Mouse (Mus musculus) myocyte (in vitro differentiated cells): ENCODE results near the gene Ift43.

ENCODE experiments used
- E2F4 ChIP-seq: IDR thresholded peaks from one replicate; pipeline ENCODE4 v1.6.1; 2011; ENCODE audit warnings: mild to moderate bottlenecking, control low read depth, moderate library complexity; ENCODE audit not compliant: insufficient read depth
- MAX ChIP-seq: IDR thresholded peaks from one replicate; pipeline ENCODE4 v1.6.1; 2011; ENCODE audit warnings: low read depth, mild to moderate bottlenecking, control low read depth
- MYOD1 ChIP-seq, 3 experiments: IDR thresholded peaks; one replicate each; pipeline ENCODE4 v1.6.1; 2011; ENCODE audit warnings: control low read depth in 2 of 3, low read depth in 2 of 3, mild to moderate bottlenecking in 2 of 3, moderate library complexity in 1 of 3; ENCODE audit not compliant: insufficient read length in 2 of 3, control insufficient read depth in 1 of 3
- MYOG ChIP-seq, 3 experiments: IDR thresholded peaks; one replicate each; pipeline ENCODE4 v1.6.1; 2011; ENCODE audit warnings: control low read depth in 2 of 3, low read depth in 2 of 3, mild to moderate bottlenecking in 2 of 3; ENCODE audit not compliant: insufficient read length in 2 of 3, control insufficient read depth in 1 of 3, insufficient read depth in 1 of 3
- POLR2A ChIP-seq: IDR thresholded peaks from one replicate; pipeline ENCODE4 v1.6.1; 2011; ENCODE audit warnings: low read depth, mild to moderate bottlenecking, control low read depth, moderate library complexity; ENCODE audit not compliant: insufficient read length
- POLR2AphosphoS2 ChIP-seq: IDR thresholded peaks from one replicate; pipeline ENCODE4 v1.6.1; 2011; ENCODE audit warnings: low read depth, control low read depth; ENCODE audit not compliant: insufficient read length
- TCF12 ChIP-seq: IDR thresholded peaks from one replicate; pipeline ENCODE4 v1.6.1; 2011; ENCODE audit warnings: mild to moderate bottlenecking, control low read depth; ENCODE audit not compliant: poor library complexity, insufficient read depth, severe bottlenecking
- TCF3 ChIP-seq: IDR thresholded peaks from one replicate; pipeline ENCODE4 v1.6.1; 2011; ENCODE audit warnings: low read depth, control low read depth; ENCODE audit not compliant: insufficient read length
- USF1 ChIP-seq: IDR thresholded peaks from one replicate; pipeline ENCODE4 v1.6.1; 2011; ENCODE audit warnings: low read depth, mild to moderate bottlenecking, control low read depth, moderate library complexity

DNA sequence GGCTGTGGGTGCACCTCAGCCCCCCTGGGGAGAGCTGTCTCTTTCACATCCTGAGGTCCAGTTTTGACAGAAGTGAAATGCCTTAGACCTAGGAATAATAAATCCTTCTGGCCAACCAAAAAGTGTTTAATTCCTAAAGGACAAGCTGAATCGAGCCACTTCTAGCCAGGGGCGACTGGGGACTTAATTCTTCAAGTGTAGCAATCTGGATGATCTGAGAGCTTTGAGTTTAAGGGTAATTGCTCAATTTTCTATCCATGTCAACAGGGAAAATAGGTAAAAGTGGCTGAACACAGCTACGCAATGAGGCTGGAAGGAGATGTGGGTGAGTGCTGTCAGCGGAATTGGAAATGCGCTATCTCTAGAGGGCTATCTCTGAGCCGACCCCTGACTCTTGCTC, 65.9 kb downstream of the Ift43 start:
- no peak for TF ChIP-seq POLR2A
- TF ChIP-seq POLR2AphosphoS2 = no peak
- no peak for TF ChIP-seq TCF12
- TF ChIP-seq MAX = no peak
- TF ChIP-seq USF1 = no peak
- TF ChIP-seq MYOG (IDR thresholded peaks at IDR 0.05; ENCODE audit: control insufficient read depth in 1 of 3, insufficient read depth in 1 of 3, insufficient read length in 2 of 3, low read depth in 2 of 3) = no peak
- TF ChIP-seq TCF3 = no peak
- no peak for TF ChIP-seq E2F4
- no peak for TF ChIP-seq MYOD1 (IDR thresholded peaks at IDR 0.05; ENCODE audit: control insufficient read depth in 1 of 3, insufficient read length in 2 of 3, low read depth in 2 of 3)
